Mouse (Mus musculus) lung, postnatal 0 days (tissue): Measurements from ENCODE around the gene Commd7. TPM values are rescaled to one million over a fixed set of nuclear protein-coding genes. Genes with fewer than 3 reads are reported as not detected.
A peak's percentile ranks its signal among the peaks of the same experiment; 100 is the strongest.

Source experiments
- ATAC-seq: fragments of 200-750 bp; cut with Nextera tagmentation; 2 replicates; pipeline ENCODE4 v1.8.0; 2017; ENCODE audit warnings: moderate library complexity
- DNase-seq: peaks from one replicate; pipeline ENCODE4 v3.0.0-alpha.2; 2016; ENCODE audit warnings: low spot score
- H3K27ac ChIP-seq: fragments of 300-500 bp; sonication (generic); 2 replicates; pipeline ENCODE4 v1.5.1; 2014; ENCODE audit warnings: antibody characterized with exemption, mild to moderate bottlenecking, low read length, mixed read lengths
- H3K27me3 ChIP-seq: fragments of 300-500 bp; sonication (generic); replicated peaks from 2 replicates; pipeline ENCODE4 v1.6.1; 2014; ENCODE audit warnings: low read length, mixed read lengths; ENCODE audit not compliant: insufficient read depth
- H3K36me3 ChIP-seq: fragments of 300-500 bp; sonication (generic); 2 replicates; pipeline ENCODE4 v1.6.1; 2014; ENCODE audit warnings: low read length, mixed read lengths; ENCODE audit not compliant: insufficient read depth
- H3K4me1 ChIP-seq: fragments of 300-500 bp; sonication (generic); 2 replicates; pipeline ENCODE4 v1.6.1; 2014; ENCODE audit warnings: antibody characterized with exemption, low read depth, low read length, mixed read lengths; ENCODE audit not compliant: insufficient read depth
- H3K4me2 ChIP-seq: fragments of 300-500 bp; sonication (generic); replicated peaks from 2 replicates; pipeline ENCODE4 v1.6.1; 2014; ENCODE audit warnings: low read depth, mild to moderate bottlenecking, low read length, moderate library complexity, mixed read lengths
- H3K4me3 ChIP-seq: fragments of 300-500 bp; sonication (generic); 2 replicates; pipeline ENCODE4 v1.5.1; 2014; ENCODE audit warnings: low read depth, low read length
- H3K9ac ChIP-seq: fragments of 300-500 bp; sonication (generic); replicated peaks from 2 replicates; pipeline ENCODE4 v1.6.1; 2014; ENCODE audit warnings: low read depth, mild to moderate bottlenecking
- H3K9me3 ChIP-seq: fragments of 300-500 bp; sonication (generic); 2 replicates; pipeline ENCODE4 v1.6.1; 2016; ENCODE audit warnings: low read length, mixed read lengths
- CTCF ChIP-seq: IDR thresholded peaks from 2 replicates; pipeline ENCODE4 v1.5.1; 2016; ENCODE audit warnings: antibody characterized with exemption, mild to moderate bottlenecking
- EP300 ChIP-seq: IDR thresholded peaks from 2 replicates; pipeline ENCODE4 v1.6.1; 2016; ENCODE audit warnings: antibody characterized with exemption, mild to moderate bottlenecking, control low read depth
- WGBS: fragments of 180-500 bp; shearing (Covaris S2); extraction: QIAGEN DNeasy Blood & Tissue Kit; methylation state at CpG from one replicate; pipeline ENCODE4 v1.1.7; 2014; 5-methylcytosine and 5-hydroxymethylcytosine counted together
- polyA plus RNA-seq: library from polyadenylated mRNA; unstranded; fragments of >200 nt; fragmentation: Nextera tagmentation; extraction: Ambion mirVana; gene quantifications from 2 replicates; pipeline ENCODE4 v1.2.1, GENCODE M21; 2015

Gene Commd7
- polyA plus RNA-seq, 1 experiment from 2014 or later = 71.8 TPM

DNA sequence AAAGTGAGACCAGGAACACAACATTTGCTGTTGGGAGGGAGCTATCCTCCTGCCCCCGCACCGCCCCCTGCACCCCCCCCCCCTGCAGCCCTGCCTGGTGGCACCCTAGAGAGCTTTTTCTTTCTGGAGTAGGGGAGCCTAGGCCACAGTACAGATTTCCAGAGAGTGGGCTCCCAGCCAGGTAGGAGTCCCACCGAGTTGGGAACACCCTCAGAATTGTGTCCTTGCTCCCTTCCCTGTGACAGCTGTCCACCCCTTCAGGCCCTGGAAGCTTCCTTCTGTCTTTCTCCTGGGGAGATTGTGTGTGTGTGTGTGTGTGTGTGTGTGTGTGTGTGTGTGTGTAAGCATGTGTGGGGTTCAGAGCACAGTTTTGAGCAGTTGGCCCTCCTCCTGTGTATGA lies 35.6 kb downstream of the Commd7 start:
- no peak for ATAC-seq

GRCm38 (mm10) chr2:153594998-153595397 lies 37.6 kb downstream of the Commd7 start:
- no peaks in the 10 kb centered on the region for H3K9me3 ChIP-seq
- TF ChIP-seq CTCF = no peak
- no peak for TF ChIP-seq EP300
- no peaks in the 10 kb centered on the region for H3K4me1 ChIP-seq
- WGBS = 59% methylated on average over 4 of the region's 4 CpGs
- no peak overlapping the region for H3K4me3 ChIP-seq
- ATAC-seq = no peak
- no peak for DNase-seq
- no peaks in the 10 kb centered on the region for H3K27me3 ChIP-seq
- H3K27ac ChIP-seq = no peak overlapping the region
- no peak overlapping the region for H3K9ac ChIP-seq
- H3K36me3 ChIP-seq = no peaks in the 10 kb centered on the region
- no peak overlapping the region for H3K4me2 ChIP-seq

More for the DNA sequence above, 35.6 kb downstream of the Commd7 start:
- WGBS = 58% methylated on average over 3 of the region's 3 CpGs
- Histone ChIP-seq H3K4me2 (no peak overlapping the region), H3K27me3 (no peaks in the 10 kb centered on the region), H3K9ac (no peak overlapping the region), H3K36me3 (no peaks in the 10 kb centered on the region), H3K9me3 (no peaks in the 10 kb centered on the region), H3K27ac (no peak overlapping the region), H3K4me1 (no peaks in the 10 kb centered on the region), H3K4me3 (no peak overlapping the region)
- TF ChIP-seq CTCF (no peak), EP300 (no peak)
- DNase-seq = no peak

- WGBS = 55% methylated on average over 9 of the region's 9 CpGs
- Histone ChIP-seq H3K9ac (no peak overlapping the region), H3K4me3 (no peak overlapping the region), H3K4me2 (no peak overlapping the region), H3K9me3 (no peaks in the 10 kb centered on the region), H3K4me1 (no peaks in the 10 kb centered on the region), H3K27ac (no peak overlapping the region), H3K27me3 (no peaks in the 10 kb centered on the region), H3K36me3 (no peaks in the 10 kb centered on the region)
- DNase-seq (no peak), ATAC-seq (no peak)
- no peak for TF ChIP-seq CTCF
- TF ChIP-seq EP300 = no peak
Observed at GRCm38 (mm10) chr2:153593186-153593585, 39.4 kb downstream of the Commd7 start.

DNA sequence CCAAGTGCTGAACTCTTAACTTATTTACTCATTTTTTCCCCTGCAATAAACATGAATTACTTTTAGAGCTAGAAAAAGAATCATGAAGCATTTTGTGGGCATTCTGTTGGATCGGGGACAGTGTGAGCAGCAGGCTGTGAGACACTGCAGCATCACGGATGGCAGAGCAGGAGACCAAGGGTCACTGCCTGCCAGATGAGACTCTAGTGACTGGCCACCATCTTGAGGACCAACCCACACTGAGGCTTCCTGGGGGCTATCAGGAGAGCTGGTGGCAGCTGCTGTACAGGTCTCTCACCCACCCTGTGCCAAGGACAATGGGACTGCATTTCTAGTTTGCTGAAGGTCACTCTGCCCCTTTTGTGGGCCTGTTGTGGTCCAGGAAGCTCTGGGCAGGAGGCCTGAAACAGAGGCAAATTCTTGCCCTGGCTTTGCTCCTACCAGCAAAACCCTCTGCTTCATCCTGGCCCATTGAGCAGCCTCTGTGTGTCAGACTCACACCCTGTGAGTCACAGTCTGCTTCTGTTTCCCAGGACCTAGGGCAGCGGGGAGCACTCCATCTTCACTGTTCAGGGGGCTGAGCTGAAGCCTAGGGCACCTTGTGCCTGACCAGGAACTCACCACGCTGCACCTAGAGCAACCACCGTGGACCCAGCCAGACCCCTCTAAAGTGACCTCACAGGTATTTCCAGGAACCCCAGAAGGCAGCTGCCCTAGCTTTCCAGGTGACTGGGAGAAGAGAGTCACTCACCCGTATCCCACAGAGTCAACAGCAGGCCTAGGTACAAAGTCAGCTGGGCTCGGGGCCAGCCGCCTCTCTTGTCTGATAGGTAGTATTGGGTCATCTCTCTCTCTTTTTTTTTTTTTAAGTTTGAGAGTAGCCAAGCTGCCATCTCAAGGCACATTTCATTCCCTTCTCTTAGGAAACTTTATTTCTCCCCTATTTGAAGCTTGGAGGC lies 40.2 kb downstream of the Commd7 start:
- H3K9ac ChIP-seq = no peak overlapping the region
- no peaks in the 10 kb centered on the region for H3K9me3 ChIP-seq
- no peak for ATAC-seq
- DNase-seq = no peak
- no peaks in the 10 kb centered on the region for H3K36me3 ChIP-seq
- no peak overlapping the region for H3K27ac ChIP-seq
- H3K4me1 ChIP-seq = no peaks in the 10 kb centered on the region
- 68% methylated on average over 8 of the region's 8 CpGs for WGBS
- H3K4me2 ChIP-seq = no peak overlapping the region
- no peaks in the 10 kb centered on the region for H3K27me3 ChIP-seq
- no peak overlapping the region for H3K4me3 ChIP-seq
- TF ChIP-seq CTCF = no peak

- WGBS = 6% methylated on average over 15 of the region's 15 CpGs
- ATAC-seq (peak; percentile 82), DNase-seq (peak; percentile 76)
- H3K9ac ChIP-seq = no peak overlapping the region
- H3K4me1 ChIP-seq = no peaks in the 10 kb centered on the region
- H3K27ac ChIP-seq = no peak overlapping the region
- peak overlapping the region; percentile 40 for H3K4me2 ChIP-seq
- H3K36me3 ChIP-seq = no peaks in the 10 kb centered on the region
- no peak overlapping the region for H3K4me3 ChIP-seq
- H3K27me3 ChIP-seq = no peaks in the 10 kb centered on the region
- H3K9me3 ChIP-seq = no peaks in the 10 kb centered on the region
- TF ChIP-seq CTCF = peak; percentile 96
- no peak for TF ChIP-seq EP300
Observed at GRCm38 (mm10) chr2:153586515-153587174, 45.9 kb downstream of the Commd7 start.

DNA sequence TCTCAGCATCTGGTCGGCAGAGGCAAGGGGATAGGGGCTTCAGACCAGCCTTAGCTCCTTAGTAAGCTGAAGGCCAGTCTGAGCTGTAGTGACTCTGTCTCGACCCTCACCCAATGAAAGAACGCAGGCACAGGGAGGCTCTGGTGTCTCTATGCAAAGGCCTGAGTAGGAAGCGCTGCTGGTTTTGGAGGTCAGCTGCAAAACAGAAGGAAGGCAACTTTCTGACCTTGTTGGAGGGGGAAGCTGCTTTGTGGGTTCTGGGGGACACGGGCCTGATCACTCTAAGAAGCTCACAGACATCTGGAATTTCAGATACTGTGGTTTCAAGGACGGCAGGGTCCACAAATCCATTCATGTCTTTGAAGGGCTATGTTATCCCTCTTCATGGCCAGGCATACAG lies 46.6 kb downstream of the Commd7 start:
- no peaks in the 10 kb centered on the region for H3K36me3 ChIP-seq
- ATAC-seq = no peak
- 80% methylated on average over 6 of the region's 6 CpGs for WGBS
- no peak for DNase-seq
- no peaks in the 10 kb centered on the region for H3K9me3 ChIP-seq
- no peaks in the 10 kb centered on the region for H3K4me1 ChIP-seq
- H3K27ac ChIP-seq = no peak overlapping the region
- no peak overlapping the region for H3K9ac ChIP-seq
- TF ChIP-seq EP300 (no peak), CTCF (no peak)
- no peaks in the 10 kb centered on the region for H3K27me3 ChIP-seq
- H3K4me3 ChIP-seq = no peak overlapping the region
- no peak overlapping the region for H3K4me2 ChIP-seq
